Mouse (Mus musculus) heart, adult 2 months (tissue): ENCODE results near the gene Htr6.

Source experiments
- CTCF ChIP-seq: fragments of 200-600 bp; IDR thresholded peaks from 2 replicates; pipeline ENCODE4 v1.8.1; 2022; ENCODE audit warnings: antibody characterized with exemption, mild to moderate bottlenecking, moderate library complexity
- POLR2A ChIP-seq: fragments of 200-500 bp; IDR thresholded peaks from 2 replicates; pipeline ENCODE4 v1.6.1; 2011; ENCODE audit warnings: mild to moderate bottlenecking, low read depth, low read length, control low read depth; ENCODE audit not compliant: insufficient read depth

DNA sequence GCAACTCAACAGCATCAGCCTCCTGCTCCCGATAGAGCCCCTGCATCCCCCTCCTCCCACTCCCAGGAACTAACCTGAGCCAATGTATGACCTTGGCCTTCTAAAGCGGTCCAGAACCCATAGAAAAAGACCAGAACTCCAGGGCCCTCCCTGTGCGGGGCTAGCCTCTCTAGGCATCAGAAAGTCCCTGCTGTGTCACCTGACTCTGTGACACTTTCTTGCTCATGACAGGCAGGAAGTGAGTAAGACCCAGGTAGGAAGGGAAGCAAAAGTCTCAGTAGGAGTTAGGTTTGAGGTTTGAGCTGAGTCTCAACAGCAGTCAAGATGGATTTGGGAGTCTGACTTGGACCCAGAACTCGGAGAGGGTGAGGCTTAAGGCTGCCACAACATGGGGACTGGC lies 11.6 kb upstream of the Htr6 start:
- TF ChIP-seq POLR2A, result no peak
- TF ChIP-seq CTCF, result no peak
